ENCODE assay signal across 15 mouse cellular contexts in genomic region chr1:84177033-84177432, GRCm38 (mm10).
DNase-seq lines count a peak whose midpoint lies in the region; ATAC-seq and TF ChIP-seq lines count a peak whose summit lies in the region.
"Had no signal": no experiment of that assay in that cellular context is flagged by ENCODE, and none has a peak within 500 bp of the region (broad histone marks: within the 10 kb centered on the region; RNA-seq: fewer than 3 reads in every experiment).

No protein-coding gene starts in this region.

- H3K36me3 ChIP-seq in hindbrain, embryonic 14.5 days (replicated peaks; ENCODE audit: control insufficient read depth, insufficient read depth), result no peaks in the 10 kb centered on the region
- no peaks in the 10 kb centered on the region for H3K36me3 ChIP-seq in neural tube, embryonic 13.5 days
- peaks cover 2% of the 10 kb centered on the region; the same call in 1 of the 2 replicates for H3K36me3 ChIP-seq in liver, postnatal 0 days (replicated peaks; ENCODE audit: insufficient read depth, low read length)
- H3K36me3 ChIP-seq: limb, embryonic 12.5 days had no signal

- peaks cover 8% of the 10 kb centered on the region for H3K4me1 ChIP-seq in embryonic fibroblast, embryonic 13.5 days (ENCODE audit: control insufficient read depth, insufficient read depth, low read length)
- peaks cover 6% of the 10 kb centered on the region; the same call in 1 of the 2 replicates for H3K4me1 ChIP-seq in hindbrain, embryonic 14.5 days (replicated peaks; ENCODE audit: control insufficient read depth, insufficient read depth, low read length)
- peaks cover 17% of the 10 kb centered on the region for H3K4me1 ChIP-seq in neural tube, embryonic 13.5 days (replicated peaks)
- H3K4me1 ChIP-seq in liver, postnatal 0 days (ENCODE audit: insufficient read depth), result no peaks in the 10 kb centered on the region

- H3K9me3 ChIP-seq in hindbrain, embryonic 14.5 days (ENCODE audit: control insufficient read depth, low read length), result no peaks in the 10 kb centered on the region
- H3K9me3 ChIP-seq in neural tube, embryonic 13.5 days, result no peaks in the 10 kb centered on the region
- no peaks in the 10 kb centered on the region for H3K9me3 ChIP-seq in liver, postnatal 0 days (ENCODE audit: low read length)
- H3K9me3 ChIP-seq: limb, embryonic 12.5 days had no signal

- intact Hi-C loops in left cerebral cortex, adult 2 months (cut with DNase I), result no loop called here
- intact Hi-C loops in left cerebral cortex, postnatal 10 days (cut with DNase I), result no loop called here
- intact Hi-C loops in left cerebral cortex, postnatal 25 days (cut with DNase I), result no loop called here

- peak overlapping the region; percentile 44; the same call in 1 of the 2 replicates for H3K27ac ChIP-seq in left cerebral cortex, adult 2 months
- peak overlapping the region; percentile 6; the same call in 1 of the 2 replicates for H3K27ac ChIP-seq in embryonic fibroblast, embryonic 13.5 days (ENCODE audit: insufficient read depth, low read length)
- peak overlapping the region; percentile 57; the same call in 1 of the 2 replicates for H3K27ac ChIP-seq in hindbrain, embryonic 14.5 days
- peak overlapping the region; percentile 6 for H3K27ac ChIP-seq in neural tube, embryonic 13.5 days (replicated peaks)
- no peak overlapping the region for H3K27ac ChIP-seq in liver, postnatal 0 days (ENCODE audit: low read depth)
- H3K27ac ChIP-seq: limb, embryonic 12.5 days had no signal

- H3K4me2 ChIP-seq in hindbrain, embryonic 14.5 days (replicated peaks), result no peak overlapping the region
- no peak overlapping the region for H3K4me2 ChIP-seq in neural tube, embryonic 13.5 days
- no peak overlapping the region for H3K4me2 ChIP-seq in liver, postnatal 0 days (ENCODE audit: low read depth, low read length)
- H3K4me2 ChIP-seq: limb, embryonic 12.5 days had no signal

- peak; percentile 80 for ATAC-seq in hindbrain, embryonic 14.5 days (ENCODE audit: low FRiP score)
- ATAC-seq in neural tube, embryonic 13.5 days (ENCODE audit: low read depth), result peak; percentile 56; the same call in 1 of the 2 replicates
- ATAC-seq in liver, postnatal 0 days, result no peak
- ATAC-seq: CD4-positive, CD25-positive, alpha-beta regulatory T cell, adult 4 months; lung, postnatal 0 days had no signal

- TF ChIP-seq CTCF in left cerebral cortex, adult 2 months (IDR thresholded peaks at IDR 0.05), result no peak
- no peak for TF ChIP-seq CTCF in embryonic fibroblast, embryonic 13.5 days (IDR thresholded peaks at IDR 0.05; ENCODE audit: borderline replicate concordance, insufficient read depth, low read length)
- TF ChIP-seq CTCF in liver, postnatal 0 days (IDR thresholded peaks at IDR 0.05; ENCODE audit: low read depth), result no peak

- no peak overlapping the region for H3K4me3 ChIP-seq in left cerebral cortex, adult 2 months
- H3K4me3 ChIP-seq in embryonic fibroblast, embryonic 13.5 days (ENCODE audit: insufficient read depth, low read length), result no peak overlapping the region
- H3K4me3 ChIP-seq in hindbrain, embryonic 14.5 days (replicated peaks; ENCODE audit: low read length), result no peak overlapping the region
- no peak overlapping the region for H3K4me3 ChIP-seq in neural tube, embryonic 13.5 days
- H3K4me3 ChIP-seq in liver, postnatal 0 days (ENCODE audit: low read depth, low read length), result no peak overlapping the region
- H3K4me3 ChIP-seq: limb, embryonic 12.5 days had no signal

- TF ChIP-seq EP300 in liver, postnatal 0 days (IDR thresholded peaks at IDR 0.05; ENCODE audit: low read depth), result no peak

- no peak for DNase-seq in left cerebral cortex, adult 2 months (ENCODE audit: extremely low spot score in 1 of 2, low spot score in 2 of 2)
- no peak for DNase-seq in left cerebral cortex, postnatal 10 days (ENCODE audit: extremely low spot score in 1 of 2, low spot score in 2 of 2)
- DNase-seq in hindbrain, embryonic 14.5 days (ENCODE audit: low spot score), result no peak
- no peak for DNase-seq in left cerebral cortex, postnatal 25 days (ENCODE audit: low spot score in 2 of 2)
- no peak for DNase-seq in liver, postnatal 0 days
- no peak for DNase-seq in urinary bladder, adult 18-20 months (ENCODE audit: low spot score in 2 of 2)
- DNase-seq: cerebellum, adult 9-10 months; kidney, postnatal 14 days; right cerebral cortex, postnatal 25 days; thymus, postnatal 14 days had no signal

- no peak overlapping the region for H3K9ac ChIP-seq in hindbrain, embryonic 14.5 days
- no peak overlapping the region for H3K9ac ChIP-seq in neural tube, embryonic 13.5 days
- no peak overlapping the region for H3K9ac ChIP-seq in liver, postnatal 0 days (replicated peaks)
- H3K9ac ChIP-seq: limb, embryonic 12.5 days had no signal

- 7% methylated on average over 2 of the region's 2 CpGs for WGBS in hindbrain, embryonic 14.5 days
- 16% methylated on average over 2 of the region's 2 CpGs for WGBS in neural tube, embryonic 13.5 days
- WGBS in liver, postnatal 0 days (ENCODE audit: insufficient replicate concordance), result 46% methylated on average over 2 of the region's 2 CpGs

- no peaks in the 10 kb centered on the region for H3K27me3 ChIP-seq in hindbrain, embryonic 14.5 days (ENCODE audit: control insufficient read depth, insufficient read depth, low read length)
- H3K27me3 ChIP-seq in neural tube, embryonic 13.5 days, result no peaks in the 10 kb centered on the region
- no peaks in the 10 kb centered on the region for H3K27me3 ChIP-seq in liver, postnatal 0 days (ENCODE audit: insufficient read depth, low read length)
- H3K27me3 ChIP-seq: limb, embryonic 12.5 days had no signal

- no peak for TF ChIP-seq POLR2A in embryonic fibroblast, embryonic 13.5 days (IDR thresholded peaks at IDR 0.05; ENCODE audit: low read depth, low read length)
